Mouse (Mus musculus) forebrain, embryonic 15.5 days (tissue): ENCODE measurements at regions not wholly inside any gene's neighbourhood (a gene's known extent, or its start where the extent isn't known, plus 50 kb on each side); places are given as distances from the start of the nearest gene placed in this dataset.

Source experiments
- ATAC-seq: fragments of 200-750 bp; cut with Nextera tagmentation; replicated peaks from 2 replicates; pipeline ENCODE4 v1.8.0; 2017; ENCODE audit warnings: mild to moderate bottlenecking, moderate TSS enrichment, moderate library complexity
- H3K27ac ChIP-seq: fragments of 300-500 bp; sonication (generic); replicated peaks from 2 replicates; pipeline ENCODE4 v1.5.1; 2015; ENCODE audit warnings: mild to moderate bottlenecking, inconsistent platforms
- H3K27me3 ChIP-seq: fragments of 300-500 bp; sonication (generic); 2 replicates; pipeline ENCODE4 v1.6.1; 2015; ENCODE audit warnings: inconsistent platforms
- H3K36me3 ChIP-seq: fragments of 300-500 bp; sonication (generic); 2 replicates; pipeline ENCODE4 v1.6.1; 2015; ENCODE audit warnings: mild to moderate bottlenecking, inconsistent platforms
- H3K4me1 ChIP-seq: fragments of 300-500 bp; sonication (generic); 2 replicates; pipeline ENCODE4 v1.6.1; 2015; ENCODE audit warnings: inconsistent platforms
- H3K4me2 ChIP-seq: fragments of 300-500 bp; sonication (generic); replicated peaks from 2 replicates; pipeline ENCODE4 v1.6.1; 2015; ENCODE audit warnings: mild to moderate bottlenecking, inconsistent platforms
- H3K4me3 ChIP-seq: fragments of 300-500 bp; sonication (generic); 2 replicates; pipeline ENCODE4 v1.5.1; 2015; ENCODE audit warnings: mild to moderate bottlenecking, inconsistent platforms
- H3K9ac ChIP-seq: fragments of 300-500 bp; sonication (generic); replicated peaks from 2 replicates; pipeline ENCODE4 v1.6.1; 2015; ENCODE audit warnings: mild to moderate bottlenecking, inconsistent platforms
- H3K9me3 ChIP-seq: fragments of 300-500 bp; sonication (generic); 2 replicates; pipeline ENCODE4 v1.6.1; 2016; ENCODE audit warnings: inconsistent platforms
- WGBS: fragments of 180-500 bp; shearing (Covaris S2); methylation state at CpG from one replicate; pipeline ENCODE4 v1.1.7; 2015; ENCODE audit warnings: mixed read lengths; 5-methylcytosine and 5-hydroxymethylcytosine counted together

- Histone ChIP-seq H3K4me1 (no peaks in the 10 kb centered on the region), H3K27ac (no peak overlapping the region), H3K9me3 (no peaks in the 10 kb centered on the region), H3K4me3 (no peak overlapping the region), H3K4me2 (no peak overlapping the region), H3K9ac (no peak overlapping the region), H3K27me3 (no peaks in the 10 kb centered on the region), H3K36me3 (no peaks in the 10 kb centered on the region)
- 84% methylated on average over 1 of the region's 1 CpGs for WGBS
- ATAC-seq, result no peak
Observed at GRCm38 (mm10) chr3:31841253-31841652, 61.1 kb upstream of the Kcnmb2 start.

- H3K4me3 ChIP-seq, result no peak overlapping the region
- no peak overlapping the region for H3K9ac ChIP-seq
- H3K27ac ChIP-seq, result no peak overlapping the region
- H3K4me2 ChIP-seq, result no peak overlapping the region
- H3K9me3 ChIP-seq, result no peaks in the 10 kb centered on the region
- WGBS, result 74% methylated on average over 4 of the region's 4 CpGs
- no peaks in the 10 kb centered on the region for H3K27me3 ChIP-seq
- H3K36me3 ChIP-seq, result no peaks in the 10 kb centered on the region
- no peaks in the 10 kb centered on the region for H3K4me1 ChIP-seq
- ATAC-seq, result no peak
Observed at GRCm38 (mm10) chr3:31847087-31847486, 55.2 kb upstream of the Kcnmb2 start.
